Mouse (Mus musculus): ENCODE results near the gene Ttc13.

- TF ChIP-seq CTCF (IDR thresholded peaks at IDR 0.05; ENCODE audit: low read depth) (no peak), EP300 (IDR thresholded peaks at IDR 0.05; ENCODE audit: low read depth) (no peak)
Observed at GRCm38 (mm10) chr8:124635247-124635502, 86.6 kb downstream of the Ttc13 start.
